Mouse (Mus musculus): ENCODE results near the gene Mtmr4. TPM values are rescaled to one million over a fixed set of nuclear protein-coding genes. Genes with fewer than 3 reads are reported as not detected.
A peak's percentile ranks its signal among the peaks of the same experiment; 100 is the strongest.

Mtmr4 gene
- polyA plus RNA-seq, 1 experiment from 2014 or later = 14.3 TPM

DNA sequence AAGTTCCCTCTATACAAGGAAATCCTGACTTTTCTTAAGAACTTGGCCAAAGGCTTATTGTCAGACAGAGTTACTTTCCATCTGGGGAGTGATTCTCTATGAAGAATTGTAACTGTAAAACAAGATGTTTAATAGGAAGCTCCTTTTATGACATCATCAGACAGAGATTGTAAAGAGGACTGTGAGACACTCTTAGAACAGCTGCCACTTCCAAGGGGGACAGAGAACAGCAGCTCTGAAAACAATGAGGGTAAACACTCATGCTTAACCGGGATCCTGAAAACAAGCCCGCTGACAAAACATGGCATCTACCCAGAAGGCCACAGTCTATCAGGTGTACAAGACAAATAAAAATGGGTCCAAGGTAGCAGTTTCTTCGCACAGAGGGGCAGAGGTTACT, 25.5 kb upstream of the Mtmr4 start, which contains the start of gene Gm11492:
Gene Gm11492, plus strand, starts transcription at position 153 of the 400 bp plus-strand sequence.
- H3K36me3 ChIP-seq (ENCODE audit: control insufficient read depth, insufficient read depth, low read length) = no peaks in the 10 kb centered on the region
- H3K27ac ChIP-seq (replicated peaks in 1 of 2; ENCODE audit: control insufficient read depth in 1 of 2, insufficient read depth in 1 of 2, low read depth in 2 of 2, low read length in 2 of 2) = no peak within 1 kb of the TSS; a peak in 2 of 4 replicates
- no peak for ATAC-seq (ENCODE audit: insufficient number of reproducible peaks, insufficient read depth, low FRiP score, low read depth)
- no peaks in the 10 kb centered on the region for H3K9me3 ChIP-seq (ENCODE audit: control insufficient read depth, low read length)
- H3K27me3 ChIP-seq (ENCODE audit: control insufficient read depth, insufficient read depth, low read length) = no peaks in the 10 kb centered on the region
- peaks cover 18 to 23% of the 10 kb centered on the region in 2 experiments for H3K4me1 ChIP-seq (ENCODE audit: control insufficient read depth in 2 of 2, insufficient read depth in 2 of 2, low read length in 2 of 2)
- no peak within 1 kb of the TSS for H3K9ac ChIP-seq (ENCODE audit: low read length)
- WGBS = 69% methylated on average over 3 of the region's 3 CpGs
- no peak within 1 kb of the TSS for H3K4me3 ChIP-seq (ENCODE audit: control insufficient read depth in 1 of 2, insufficient read depth in 1 of 2, low read depth in 1 of 2, low read length in 2 of 2)
- H3K4me2 ChIP-seq (ENCODE audit: low read length) = no peak within 1 kb of the TSS

DNA sequence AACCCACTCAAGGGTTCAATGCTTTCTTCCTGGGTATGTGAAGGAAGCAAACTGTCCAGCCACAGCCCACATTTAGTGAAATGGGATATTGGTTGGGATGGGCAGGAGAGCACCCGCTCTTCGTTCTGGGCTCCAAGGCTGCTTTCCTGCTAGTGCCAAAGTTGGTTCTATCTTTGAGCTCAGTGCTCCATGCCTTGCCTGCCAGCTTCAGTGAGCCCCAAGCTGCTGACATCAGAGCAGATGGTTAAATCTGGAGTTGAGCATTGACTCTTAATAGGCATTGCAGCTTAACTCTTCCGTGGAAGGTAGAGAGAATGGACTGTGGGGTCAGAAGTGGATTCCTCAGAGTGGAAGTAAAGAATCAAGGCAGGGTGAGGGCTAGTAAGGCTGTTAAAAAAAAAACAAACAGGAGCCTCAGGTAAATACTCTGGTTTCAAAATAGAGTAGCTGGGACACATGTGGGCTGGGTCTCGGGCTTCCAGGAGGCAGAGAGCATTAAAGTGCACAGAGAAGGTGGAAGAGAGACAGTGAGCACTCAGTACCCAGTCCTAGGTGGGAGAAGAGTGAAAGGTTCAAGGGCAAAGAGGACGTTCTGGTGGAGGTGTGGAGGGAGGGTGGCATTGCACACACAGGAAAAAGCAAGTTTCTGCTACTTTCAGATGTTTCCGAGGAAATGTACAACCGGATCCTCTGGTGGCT, 23.6 kb upstream of the Mtmr4 start, which contains the start of gene Sept4:
Gene Sept4, plus strand, starts transcription at position 649 of the 699 bp plus-strand sequence.
- H3K4me1 ChIP-seq (ENCODE audit: control insufficient read depth in 2 of 2, insufficient read depth in 2 of 2, low read length in 2 of 2) = peaks cover 22 to 30% of the 10 kb centered on the region in 2 experiments
- H3K36me3 ChIP-seq (ENCODE audit: control insufficient read depth, insufficient read depth, low read length) = no peaks in the 10 kb centered on the region
- no peak within 1 kb of the TSS for H3K4me2 ChIP-seq (ENCODE audit: low read length)
- H3K9ac ChIP-seq (ENCODE audit: low read length) = no peak within 1 kb of the TSS
- H3K9me3 ChIP-seq (ENCODE audit: control insufficient read depth, low read length) = no peaks in the 10 kb centered on the region
- 68% methylated on average over 7 of the region's 7 CpGs for WGBS
- 0 out of 4 replicates have a peak within 1 kb of the TSS, but pooled peaks of 1 of the 2 experiments have one; percentile 1 for H3K27ac ChIP-seq (replicated peaks in 1 of 2; ENCODE audit: control insufficient read depth in 1 of 2, insufficient read depth in 1 of 2, low read depth in 2 of 2, low read length in 2 of 2)
- H3K4me3 ChIP-seq (ENCODE audit: control insufficient read depth in 1 of 2, insufficient read depth in 1 of 2, low read depth in 1 of 2, low read length in 2 of 2) = no peak within 1 kb of the TSS
- no peak for ATAC-seq (ENCODE audit: insufficient number of reproducible peaks, insufficient read depth, low FRiP score, low read depth)
- no peaks in the 10 kb centered on the region for H3K27me3 ChIP-seq (ENCODE audit: control insufficient read depth, insufficient read depth, low read length)

DNA sequence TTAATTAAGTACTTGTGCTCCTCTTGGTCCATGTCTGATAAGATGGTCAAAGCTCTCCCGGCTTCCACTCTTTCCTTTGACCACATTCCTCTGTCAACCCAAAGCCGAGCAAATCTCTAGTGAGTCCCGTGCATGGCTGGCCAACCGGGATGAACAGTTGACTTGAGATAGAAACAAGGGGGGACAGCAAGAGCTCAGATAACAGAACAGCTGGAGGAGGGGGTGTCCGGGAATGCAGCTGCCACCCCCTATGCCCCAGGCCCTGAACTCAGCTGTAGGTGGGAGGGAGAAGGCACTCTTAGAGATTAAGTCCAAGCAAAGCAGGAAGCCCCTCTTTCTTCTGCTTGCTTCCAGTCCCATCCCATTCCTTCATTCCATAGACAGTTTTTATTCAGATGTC, 21.2 kb upstream of the Mtmr4 start:
- H3K9me3 ChIP-seq (ENCODE audit: control insufficient read depth, low read length) = no peaks in the 10 kb centered on the region
- H3K4me2 ChIP-seq (ENCODE audit: low read length) = no peak overlapping the region
- no peak overlapping the region for H3K9ac ChIP-seq (ENCODE audit: low read length)
- no peak overlapping the region for H3K4me3 ChIP-seq (ENCODE audit: control insufficient read depth in 1 of 2, insufficient read depth in 1 of 2, low read depth in 1 of 2, low read length in 2 of 2)
- 0 out of 4 replicates have a peak overlapping the region, but pooled peaks have one; percentile 4 to 16 for H3K27ac ChIP-seq (replicated peaks in 1 of 2; ENCODE audit: control insufficient read depth in 1 of 2, insufficient read depth in 1 of 2, low read depth in 2 of 2, low read length in 2 of 2)
- 6% methylated on average over 5 of the region's 5 CpGs for WGBS
- H3K27me3 ChIP-seq (ENCODE audit: control insufficient read depth, insufficient read depth, low read length) = no peaks in the 10 kb centered on the region
- H3K4me1 ChIP-seq (ENCODE audit: control insufficient read depth in 2 of 2, insufficient read depth in 2 of 2, low read length in 2 of 2) = peaks cover 29 to 34% of the 10 kb centered on the region in 2 experiments
- H3K36me3 ChIP-seq (ENCODE audit: control insufficient read depth, insufficient read depth, low read length) = no peaks in the 10 kb centered on the region
- no peak for ATAC-seq (ENCODE audit: insufficient number of reproducible peaks, insufficient read depth, low FRiP score, low read depth)

DNA sequence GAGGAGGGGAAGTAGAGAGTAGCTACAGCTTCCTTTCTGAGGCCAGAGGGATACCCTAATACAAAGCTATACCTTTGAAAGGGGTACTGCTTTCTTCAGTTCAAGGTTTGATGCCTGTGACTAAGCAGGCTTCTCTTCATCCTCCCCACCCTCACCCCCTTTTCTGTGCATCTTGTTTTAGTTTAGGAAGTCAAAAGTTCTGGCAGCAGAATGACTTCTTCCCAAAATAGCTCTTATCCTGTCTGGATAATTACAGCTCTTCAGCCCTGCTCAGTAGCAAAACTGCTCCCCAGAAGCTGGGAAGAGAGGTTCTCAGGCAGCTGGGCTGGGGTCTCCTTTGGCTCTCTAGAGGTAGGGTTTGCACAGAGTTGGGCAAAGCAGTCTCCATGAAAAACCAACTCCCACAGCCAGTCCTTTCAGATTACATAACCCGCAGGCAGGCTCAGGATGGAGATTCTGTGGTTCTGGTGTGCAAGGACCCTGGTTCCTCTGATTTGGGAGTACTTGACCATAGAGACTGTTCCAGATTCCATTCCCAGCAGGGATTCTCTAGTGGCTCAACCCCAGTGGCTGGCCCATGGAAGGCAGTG, 20.5 kb upstream of the Mtmr4 start:
- H3K4me2 ChIP-seq (ENCODE audit: low read length) = no peak overlapping the region
- no peak overlapping the region for H3K9ac ChIP-seq (ENCODE audit: low read length)
- H3K36me3 ChIP-seq (ENCODE audit: control insufficient read depth, insufficient read depth, low read length) = no peaks in the 10 kb centered on the region
- H3K4me3 ChIP-seq (ENCODE audit: control insufficient read depth in 1 of 2, insufficient read depth in 1 of 2, low read depth in 1 of 2, low read length in 2 of 2) = no peak overlapping the region
- WGBS = 87% methylated on average over 1 of the region's 1 CpGs
- peaks cover 29 to 34% of the 10 kb centered on the region in 2 experiments for H3K4me1 ChIP-seq (ENCODE audit: control insufficient read depth in 2 of 2, insufficient read depth in 2 of 2, low read length in 2 of 2)
- H3K9me3 ChIP-seq (ENCODE audit: control insufficient read depth, low read length) = no peaks in the 10 kb centered on the region
- no peaks in the 10 kb centered on the region for H3K27me3 ChIP-seq (ENCODE audit: control insufficient read depth, insufficient read depth, low read length)
- ATAC-seq (ENCODE audit: insufficient number of reproducible peaks, insufficient read depth, low FRiP score, low read depth) = no peak
- peak overlapping the region in 1 of 2 experiments; percentile 16; a peak in 1 of 4 replicates for H3K27ac ChIP-seq (replicated peaks in 1 of 2; ENCODE audit: control insufficient read depth in 1 of 2, insufficient read depth in 1 of 2, low read depth in 2 of 2, low read length in 2 of 2)

DNA sequence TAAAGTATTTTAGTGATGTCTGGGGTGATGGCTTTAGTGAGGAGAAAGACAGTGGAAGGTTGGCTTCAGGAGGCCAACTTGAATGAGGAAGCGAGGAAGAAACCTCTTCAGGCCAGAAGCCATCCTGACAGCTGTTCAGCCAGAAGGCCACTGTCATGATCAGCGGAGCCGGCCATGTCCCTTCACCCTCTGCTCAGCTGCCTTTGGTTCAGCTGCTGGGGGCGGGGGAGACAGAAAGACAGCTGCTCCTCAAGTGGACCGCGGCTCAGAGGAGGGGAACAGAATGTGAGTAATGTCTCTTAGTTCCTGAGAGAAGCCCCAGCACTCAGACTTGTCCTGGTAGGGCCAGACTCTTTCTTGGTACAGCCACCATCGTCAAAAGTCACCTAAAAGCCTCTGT, 18.2 kb upstream of the Mtmr4 start:
- Histone ChIP-seq H3K27me3 (ENCODE audit: control insufficient read depth, insufficient read depth, low read length) (no peaks in the 10 kb centered on the region), H3K36me3 (ENCODE audit: control insufficient read depth, insufficient read depth, low read length) (no peaks in the 10 kb centered on the region), H3K27ac (replicated peaks in 1 of 2; ENCODE audit: control insufficient read depth in 1 of 2, insufficient read depth in 1 of 2, low read depth in 2 of 2, low read length in 2 of 2) (no peak overlapping the region), H3K4me2 (ENCODE audit: low read length) (no peak overlapping the region), H3K9ac (ENCODE audit: low read length) (no peak overlapping the region), H3K9me3 (ENCODE audit: control insufficient read depth, low read length) (no peaks in the 10 kb centered on the region), H3K4me1 (ENCODE audit: control insufficient read depth in 2 of 2, insufficient read depth in 2 of 2, low read length in 2 of 2) (peaks cover 37 to 44% of the 10 kb centered on the region in 2 experiments), H3K4me3 (ENCODE audit: control insufficient read depth in 1 of 2, insufficient read depth in 1 of 2, low read depth in 1 of 2, low read length in 2 of 2) (no peak overlapping the region)
- no peak for ATAC-seq (ENCODE audit: insufficient number of reproducible peaks, insufficient read depth, low FRiP score, low read depth)
- WGBS = 57% methylated on average over 7 of the region's 7 CpGs

DNA sequence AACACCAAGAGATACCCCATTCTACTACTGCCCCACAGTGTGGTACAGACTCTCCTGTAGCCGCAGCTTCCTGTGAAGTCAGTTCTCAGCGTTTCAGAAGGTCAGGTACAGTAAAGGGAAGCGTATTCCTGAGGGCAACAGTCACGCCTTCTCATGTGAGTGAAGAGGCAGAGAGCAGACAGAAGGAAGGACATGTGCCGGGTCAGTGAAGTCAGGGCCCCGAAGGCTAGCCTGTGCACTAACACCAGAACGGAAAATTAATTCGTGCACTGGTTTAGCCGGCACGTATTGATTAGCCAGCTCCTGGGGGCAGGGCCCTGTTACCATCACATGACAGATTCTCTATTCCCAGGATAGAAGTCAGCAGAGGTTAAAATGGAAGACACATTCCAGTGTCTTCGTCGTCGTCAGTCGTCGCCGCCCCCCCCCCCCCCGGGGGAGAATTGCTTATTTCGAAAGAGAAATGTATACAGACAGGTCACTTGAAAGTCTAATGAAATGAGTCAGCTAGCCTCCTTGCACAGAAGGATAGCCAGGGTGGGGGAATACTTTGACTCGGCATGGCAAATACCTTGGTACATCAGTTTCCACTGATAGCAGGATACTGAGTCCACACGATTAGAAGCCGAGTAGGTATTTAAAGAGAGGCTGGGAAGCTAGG, 17.3 kb upstream of the Mtmr4 start:
- Histone ChIP-seq H3K4me3 (ENCODE audit: control insufficient read depth in 1 of 2, insufficient read depth in 1 of 2, low read depth in 1 of 2, low read length in 2 of 2) (no peak overlapping the region), H3K27ac (replicated peaks in 1 of 2; ENCODE audit: control insufficient read depth in 1 of 2, insufficient read depth in 1 of 2, low read depth in 2 of 2, low read length in 2 of 2) (no peak overlapping the region), H3K9ac (ENCODE audit: low read length) (no peak overlapping the region), H3K4me2 (ENCODE audit: low read length) (no peak overlapping the region), H3K27me3 (ENCODE audit: control insufficient read depth, insufficient read depth, low read length) (no peaks in the 10 kb centered on the region), H3K36me3 (ENCODE audit: control insufficient read depth, insufficient read depth, low read length) (no peaks in the 10 kb centered on the region), H3K9me3 (ENCODE audit: control insufficient read depth, low read length) (no peaks in the 10 kb centered on the region), H3K4me1 (ENCODE audit: control insufficient read depth in 2 of 2, insufficient read depth in 2 of 2, low read length in 2 of 2) (peaks cover 39 to 52% of the 10 kb centered on the region in 2 experiments)
- WGBS = 47% methylated on average over 21 of the region's 21 CpGs
- ATAC-seq (ENCODE audit: insufficient number of reproducible peaks, insufficient read depth, low FRiP score, low read depth) = no peak

DNA sequence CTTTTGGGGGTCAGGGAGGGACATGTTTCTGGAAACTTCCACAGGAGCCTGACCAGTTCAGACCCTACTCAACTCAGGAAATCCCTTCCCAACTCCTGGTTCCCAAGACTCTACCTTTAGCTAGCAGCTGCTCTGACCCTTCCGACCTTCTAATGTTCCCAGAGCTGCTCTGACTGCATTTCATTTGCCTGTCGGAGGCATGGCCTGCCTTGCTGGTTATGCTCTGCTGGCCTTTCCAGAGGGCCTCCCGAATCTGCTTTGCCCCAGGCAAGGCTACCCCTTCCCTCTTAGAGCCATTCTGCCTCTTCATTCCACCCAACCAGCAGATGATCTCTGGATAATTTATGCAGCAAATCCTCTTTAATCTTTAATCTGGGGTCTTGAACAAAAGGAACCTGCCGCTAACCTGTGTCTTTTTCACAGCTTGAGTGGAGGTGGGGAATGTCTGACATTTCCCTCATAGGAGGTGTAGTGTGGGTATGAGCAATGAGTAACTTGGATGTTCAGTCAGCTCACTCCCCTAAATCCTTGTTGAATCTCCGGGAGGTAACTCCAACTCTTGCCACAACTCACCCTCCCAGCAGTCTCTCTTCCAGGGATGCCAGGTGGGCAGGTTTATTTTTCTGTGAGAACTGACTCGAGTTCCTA, 14.2 kb upstream of the Mtmr4 start:
- H3K4me3 ChIP-seq (ENCODE audit: control insufficient read depth in 1 of 2, insufficient read depth in 1 of 2, low read depth in 1 of 2, low read length in 2 of 2) = peak overlapping the region; percentile 8 to 55; a peak in 3 of 4 replicates
- no peak for ATAC-seq (ENCODE audit: insufficient number of reproducible peaks, insufficient read depth, low FRiP score, low read depth)
- peak overlapping the region; percentile 66 for H3K9ac ChIP-seq (ENCODE audit: low read length)
- H3K4me2 ChIP-seq (ENCODE audit: low read length) = peak overlapping the region; percentile 77
- WGBS = 26% methylated on average over 6 of the region's 6 CpGs
- peaks cover 18 to 28% of the 10 kb centered on the region in 2 experiments for H3K4me1 ChIP-seq (ENCODE audit: control insufficient read depth in 2 of 2, insufficient read depth in 2 of 2, low read length in 2 of 2)
- no peaks in the 10 kb centered on the region for H3K9me3 ChIP-seq (ENCODE audit: control insufficient read depth, low read length)
- no peak overlapping the region for H3K27ac ChIP-seq (replicated peaks in 1 of 2; ENCODE audit: control insufficient read depth in 1 of 2, insufficient read depth in 1 of 2, low read depth in 2 of 2, low read length in 2 of 2)
- no peaks in the 10 kb centered on the region for H3K36me3 ChIP-seq (ENCODE audit: control insufficient read depth, insufficient read depth, low read length)
- no peaks in the 10 kb centered on the region for H3K27me3 ChIP-seq (ENCODE audit: control insufficient read depth, insufficient read depth, low read length)

Data from heart, embryonic 14.5 days (tissue).